Comparison of ENCODE assay signal across 16 mouse cellular contexts in the genomic region with DNA sequence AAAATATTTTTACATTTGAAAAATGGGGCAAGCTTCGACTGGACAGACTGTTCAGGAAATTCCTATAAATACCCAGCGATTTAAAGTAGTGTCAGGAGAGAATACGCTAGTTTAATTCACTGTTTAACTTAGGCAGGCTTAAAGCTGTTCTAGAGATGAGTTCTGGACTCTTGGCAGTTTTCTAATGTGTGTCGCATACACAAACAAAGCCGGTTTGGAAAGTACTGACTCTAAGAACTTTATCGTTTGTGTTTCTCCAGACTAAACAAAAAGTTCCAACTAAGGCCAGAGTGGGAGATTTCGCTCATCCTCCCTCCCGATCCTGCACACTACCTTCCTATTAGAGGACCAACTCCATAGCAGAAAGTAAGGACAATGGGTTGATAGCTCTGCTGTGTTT.
"Had no signal": no experiment of that assay in that cellular context is flagged by ENCODE, and none has a peak within 500 bp of the region (broad histone marks: within the 10 kb centered on the region; RNA-seq: fewer than 3 reads in every experiment).

No protein-coding gene starts in this region.

- H3K9me3 ChIP-seq: limb, embryonic 15.5 days; neural tube, embryonic 15.5 days had no signal

- DNase-seq: kidney, adult 8-10 months; kidney, postnatal 36 days; layer of hippocampus, adult 9-11 months; layer of hippocampus, postnatal 36 days; lung, postnatal 36 days; midbrain, embryonic 14.5 days; right cerebral cortex, adult 18-20 months; right cerebral cortex, postnatal 25 days; thymus, adult 2 months; thymus, postnatal 25 days had no signal

- H3K4me1 ChIP-seq: limb, embryonic 15.5 days; midbrain, embryonic 10.5 days; neural tube, embryonic 15.5 days had no signal

- ATAC-seq: liver, embryonic 12.5 days had no signal

- H3K4me3 ChIP-seq: limb, embryonic 15.5 days; liver, embryonic 12.5 days; midbrain, embryonic 10.5 days; myocyte; neural tube, embryonic 15.5 days had no signal

- H3K4me2 ChIP-seq: limb, embryonic 15.5 days; liver, embryonic 12.5 days; neural tube, embryonic 15.5 days had no signal

- H3K36me3 ChIP-seq: limb, embryonic 15.5 days; liver, embryonic 12.5 days; midbrain, embryonic 10.5 days; neural tube, embryonic 15.5 days had no signal

- H3K27me3 ChIP-seq: limb, embryonic 15.5 days; neural tube, embryonic 15.5 days had no signal

- H3K27ac ChIP-seq: kidney, postnatal 0 days; limb, embryonic 15.5 days; liver, embryonic 12.5 days; midbrain, embryonic 10.5 days; neural tube, embryonic 15.5 days had no signal

- H3K9ac ChIP-seq: limb, embryonic 15.5 days; liver, embryonic 12.5 days; neural tube, embryonic 15.5 days had no signal
